Mouse (Mus musculus) liver, adult 2 months (tissue): Measurements from ENCODE around the gene Adi1. TPM values are rescaled to one million over a fixed set of nuclear protein-coding genes. Genes with fewer than 3 reads are reported as not detected.

Experiments used
- DNase-seq: peaks from one replicate; pipeline ENCODE4 v3.0.0-alpha.2; 2011; ENCODE audit warnings: low read depth, low spot score; ENCODE audit errors: extremely low read depth
- H3K27ac ChIP-seq: fragments of 200-500 bp; replicated peaks from 2 replicates; pipeline ENCODE4 v1.5.1; 2012; ENCODE audit warnings: low read depth, mild to moderate bottlenecking, control low read depth, inconsistent platforms, low read length; ENCODE audit not compliant: insufficient read depth
- H3K27me3 ChIP-seq: fragments of 200-500 bp; 2 replicates; pipeline ENCODE4 v1.6.1; 2012; ENCODE audit warnings: mild to moderate bottlenecking, moderate library complexity, low read length, inconsistent platforms; ENCODE audit not compliant: control insufficient read depth, insufficient read depth
- H3K36me3 ChIP-seq: fragments of 200-500 bp; 2 replicates; pipeline ENCODE4 v1.6.1; 2012; ENCODE audit warnings: low read length, inconsistent platforms; ENCODE audit not compliant: control insufficient read depth, insufficient read depth
- H3K4me1 ChIP-seq: fragments of 200-500 bp; 2 replicates; pipeline ENCODE4 v1.6.1; 2011; ENCODE audit warnings: low read length; ENCODE audit not compliant: control insufficient read depth, insufficient read depth
- H3K4me3 ChIP-seq: fragments of 200-500 bp; 2 replicates; pipeline ENCODE4 v1.5.1; 2011; ENCODE audit warnings: low read depth, mild to moderate bottlenecking, control low read depth, low read length, moderate library complexity; ENCODE audit not compliant: insufficient read depth
- H3K79me2 ChIP-seq: fragments of 200-500 bp; 2 replicates; pipeline ENCODE4 v1.6.1; 2012; ENCODE audit warnings: inconsistent platforms, mild to moderate bottlenecking, low read length, moderate library complexity; ENCODE audit not compliant: control insufficient read depth, insufficient read depth
- H3K9ac ChIP-seq: fragments of 200-500 bp; 2 replicates; pipeline ENCODE4 v1.6.1; 2012; ENCODE audit warnings: low read depth, mild to moderate bottlenecking, control low read depth, inconsistent platforms, low read length
- CTCF ChIP-seq: fragments of 200-500 bp; IDR thresholded peaks from 2 replicates; pipeline ENCODE4 v1.5.1; 2011; ENCODE audit warnings: low read depth, low read length, control low read depth
- POLR2A ChIP-seq: fragments of 200-500 bp; IDR thresholded peaks from 2 replicates; pipeline ENCODE4 v1.6.1; 2011; ENCODE audit warnings: low read length, control low read depth; ENCODE audit not compliant: insufficient read depth; ENCODE audit errors: extremely low read depth
- WGBS: fragments of 180-500 bp; shearing (Covaris S2); methylation state at CpG from one replicate; pipeline ENCODE4 v1.1.7; 2018; 5-methylcytosine and 5-hydroxymethylcytosine counted together
- polyA plus RNA-seq: library from polyadenylated mRNA; depleted of rRNA; stranded (reverse); fragments of >200 nt; gene quantifications from 2 replicates; pipeline ENCODE4 v1.2.3, GENCODE M21; 2012
- total RNA-seq: library from RNA; depleted of rRNA; stranded (reverse); fragments of >200 nt; gene quantifications from 2 replicates; pipeline ENCODE4 v1.2.3, GENCODE M21; 2014

Adi1 gene
- total and polyA plus RNA-seq, 2 experiments, result 61.8 to 101 TPM

DNA sequence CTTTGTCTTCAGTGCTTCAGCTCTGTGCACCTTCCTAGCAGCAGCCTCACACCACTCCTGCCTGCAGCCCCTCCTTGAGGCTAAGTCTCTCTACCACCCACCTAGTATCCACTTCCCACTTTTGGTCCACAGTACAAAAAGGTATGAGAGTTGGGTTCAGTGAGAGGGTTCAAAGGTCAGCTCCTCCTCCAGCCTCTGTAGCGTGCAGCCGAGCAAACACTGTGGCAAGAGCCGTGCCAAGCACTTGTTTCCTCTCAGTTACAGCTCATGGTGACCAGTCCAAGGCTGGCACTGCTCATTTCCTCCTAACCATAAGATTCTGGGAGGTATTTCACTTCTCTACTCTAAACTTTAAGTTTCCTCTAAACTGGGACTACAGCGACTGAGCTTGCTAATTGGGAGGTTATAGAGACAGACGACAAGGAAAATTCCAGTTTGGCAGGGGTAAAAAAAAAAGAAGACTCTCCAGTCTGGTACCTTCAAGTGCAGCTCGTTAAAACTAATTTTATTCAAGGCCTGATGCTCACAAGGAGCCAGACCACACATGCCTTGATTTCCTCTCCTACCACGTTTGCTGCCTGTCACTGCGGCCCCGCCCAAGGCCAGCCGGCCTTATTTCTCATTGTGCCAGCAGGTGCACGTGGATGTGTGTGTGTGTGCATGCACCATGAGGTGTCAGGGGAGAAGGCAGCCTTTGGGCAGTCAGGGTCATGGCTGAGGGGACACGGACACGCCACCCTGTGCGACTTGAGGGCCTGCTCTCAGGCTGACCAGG, 23.0 kb downstream of the Adi1 start:
- Histone ChIP-seq H3K4me1 (peaks cover 16% of the 10 kb centered on the region; the same call in 1 of the 2 replicates), H3K27me3 (no peaks in the 10 kb centered on the region), H3K4me3 (no peak overlapping the region), H3K9ac (peak overlapping the region; percentile 14; the same call in 1 of the 2 replicates), H3K36me3 (no peaks in the 10 kb centered on the region), H3K79me2 (no peaks in the 10 kb centered on the region), H3K27ac (peak overlapping the region; percentile 68)
- DNase-seq, result peak; percentile 93
- TF ChIP-seq CTCF, result no peak
- no peak for TF ChIP-seq POLR2A
- WGBS, result 23% methylated on average over 14 of the region's 14 CpGs

DNA sequence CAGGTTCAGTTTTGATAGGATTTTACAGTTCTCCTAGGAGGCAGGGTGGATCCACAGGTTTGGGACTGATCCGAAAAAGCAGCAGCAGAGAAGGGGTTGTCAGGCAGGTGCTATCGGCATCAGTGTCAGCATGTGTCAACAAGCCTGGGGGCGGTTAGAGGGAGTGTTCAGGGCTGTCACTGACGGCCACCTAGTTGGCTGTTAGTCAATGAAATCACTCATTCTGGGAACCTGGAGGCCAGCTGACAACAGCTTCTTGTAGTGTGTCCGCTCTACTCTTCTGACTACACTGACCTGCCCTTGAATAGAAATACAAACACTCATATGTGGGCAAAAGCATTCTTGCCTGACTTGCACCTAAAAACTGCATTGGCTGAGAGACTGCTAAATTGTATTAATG, 24.1 kb downstream of the Adi1 start:
- Histone ChIP-seq H3K4me1 (peaks cover 16% of the 10 kb centered on the region; the same call in 1 of the 2 replicates), H3K36me3 (no peaks in the 10 kb centered on the region), H3K79me2 (no peaks in the 10 kb centered on the region), H3K4me3 (no peak overlapping the region), H3K27me3 (no peaks in the 10 kb centered on the region), H3K9ac (peak overlapping the region; percentile 27), H3K27ac (peak overlapping the region; percentile 84)
- 28% methylated on average over 5 of the region's 5 CpGs for WGBS
- TF ChIP-seq CTCF (no peak), POLR2A (no peak)
- DNase-seq, result peak; percentile 85

DNA sequence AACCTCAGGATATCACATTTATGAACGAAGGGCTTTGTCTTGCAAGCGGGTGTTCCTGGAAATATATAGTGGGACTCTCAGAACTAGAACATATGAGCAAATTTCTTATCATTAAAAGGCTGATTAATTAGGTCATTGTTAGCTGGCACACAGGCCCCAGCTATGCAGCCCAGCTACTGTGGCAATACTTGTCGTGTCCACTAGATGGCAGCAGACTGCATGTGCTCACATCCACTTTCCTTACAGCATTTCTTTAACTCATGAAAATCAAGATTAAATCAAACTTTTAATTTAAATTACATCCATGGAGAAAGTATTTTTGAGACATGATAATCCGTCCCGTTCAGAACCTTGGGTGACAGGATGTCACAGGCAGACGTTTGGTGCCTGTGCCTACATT, 24.6 kb downstream of the Adi1 start:
- Histone ChIP-seq H3K36me3 (no peaks in the 10 kb centered on the region), H3K79me2 (no peaks in the 10 kb centered on the region), H3K4me3 (no peak overlapping the region), H3K27ac (peak overlapping the region; percentile 84), H3K4me1 (peaks cover 18% of the 10 kb centered on the region), H3K27me3 (no peaks in the 10 kb centered on the region), H3K9ac (no peak overlapping the region; the same call in 1 of the 2 replicates)
- peak; percentile 73 for DNase-seq
- TF ChIP-seq CTCF (peak; percentile 93), POLR2A (no peak)
- 12% methylated on average over 6 of the region's 6 CpGs for WGBS

DNA sequence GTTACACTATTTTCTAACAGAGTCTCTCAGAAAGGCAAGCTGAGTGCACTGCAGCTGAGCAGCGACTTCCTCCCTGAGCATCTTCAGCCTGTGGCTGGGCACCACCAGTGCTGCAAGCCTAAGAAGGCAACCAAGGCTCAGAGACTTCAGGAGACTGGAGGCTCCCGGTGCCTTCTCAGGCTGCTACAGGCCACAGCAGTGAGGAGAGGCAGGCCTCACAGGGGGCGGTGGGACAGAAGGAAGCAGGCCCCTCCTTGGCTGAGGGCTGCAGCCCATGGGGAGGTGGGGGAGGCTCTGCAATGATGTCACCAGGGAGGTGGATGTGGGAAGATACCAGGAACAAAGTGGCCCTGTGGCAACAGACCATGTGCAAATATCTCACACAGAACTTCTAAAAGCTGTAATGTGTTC, 25.1 kb downstream of the Adi1 start:
- TF ChIP-seq CTCF (0 out of 2 replicates have a peak, but pooled peaks have one; percentile 5), POLR2A (no peak)
- no peak for DNase-seq
- Histone ChIP-seq H3K36me3 (no peaks in the 10 kb centered on the region), H3K27ac (no peak overlapping the region), H3K9ac (no peak overlapping the region), H3K4me3 (no peak overlapping the region), H3K4me1 (peaks cover 21% of the 10 kb centered on the region), H3K79me2 (no peaks in the 10 kb centered on the region), H3K27me3 (no peaks in the 10 kb centered on the region)
- WGBS, result 50% methylated on average over 3 of the region's 3 CpGs

DNA sequence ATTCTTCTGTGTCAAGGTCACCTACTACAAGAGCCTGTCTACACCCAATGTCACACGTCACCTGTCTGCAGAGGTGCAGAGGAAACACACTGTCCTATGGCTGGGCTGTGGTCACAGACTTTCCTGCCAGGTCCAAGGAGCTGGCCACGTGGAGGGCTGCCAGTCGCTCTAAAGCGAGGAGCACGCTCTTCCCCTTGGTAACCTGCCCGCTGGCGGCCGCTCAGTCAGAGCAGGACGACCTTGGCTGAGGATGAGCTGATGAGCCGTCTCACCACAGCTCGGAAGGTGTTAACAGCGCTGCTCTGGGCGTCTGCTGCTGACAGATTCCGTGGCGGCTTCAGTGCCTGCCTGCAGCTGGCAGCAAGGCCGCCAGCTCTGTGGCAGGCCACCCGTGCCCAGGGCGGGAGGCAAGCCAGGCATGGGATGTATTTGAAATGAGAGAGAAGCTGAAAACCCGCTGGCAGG, 25.6 kb downstream of the Adi1 start:
- Histone ChIP-seq H3K4me3 (no peak overlapping the region), H3K79me2 (no peaks in the 10 kb centered on the region), H3K4me1 (peaks cover 21% of the 10 kb centered on the region), H3K36me3 (no peaks in the 10 kb centered on the region), H3K27me3 (no peaks in the 10 kb centered on the region), H3K9ac (no peak overlapping the region), H3K27ac (no peak overlapping the region)
- DNase-seq, result peak; percentile 93
- TF ChIP-seq POLR2A (no peak), CTCF (no peak)
- 73% methylated on average over 19 of the region's 19 CpGs for WGBS

DNA sequence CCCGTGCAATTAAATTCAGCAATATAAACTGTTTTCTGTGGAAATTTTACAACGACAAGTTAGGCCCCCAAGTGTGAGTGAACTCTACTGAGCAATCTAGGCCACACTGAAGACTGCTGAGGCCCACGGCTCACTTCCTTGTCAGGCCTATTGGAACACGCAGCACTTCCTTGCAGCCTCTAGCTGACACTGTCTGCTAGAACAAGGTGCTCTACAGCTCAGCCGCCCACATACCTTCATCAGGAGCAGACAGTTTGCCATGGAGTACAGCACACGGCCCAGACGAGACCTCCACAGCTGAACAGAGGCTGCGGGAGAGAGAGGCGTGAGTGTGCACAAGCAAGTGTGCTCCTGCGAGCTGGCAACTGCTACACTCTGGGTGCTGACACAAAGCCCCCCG, 26.3 kb downstream of the Adi1 start:
- TF ChIP-seq CTCF (no peak), POLR2A (no peak)
- H3K27me3 ChIP-seq, result no peaks in the 10 kb centered on the region
- no peak overlapping the region for H3K9ac ChIP-seq
- WGBS, result 85% methylated on average over 11 of the region's 11 CpGs
- H3K4me3 ChIP-seq, result no peak overlapping the region
- no peak for DNase-seq
- no peaks in the 10 kb centered on the region for H3K79me2 ChIP-seq
- no peaks in the 10 kb centered on the region for H3K36me3 ChIP-seq
- peaks cover 21% of the 10 kb centered on the region for H3K4me1 ChIP-seq
- no peak overlapping the region for H3K27ac ChIP-seq
